Comparison of ENCODE assay signal across 9 mouse cellular contexts in genomic region chrX:101273410-101273809, GRCm38 (mm10). TPM values are rescaled to one million over a fixed set of nuclear protein-coding genes. Genes with fewer than 3 reads are reported as not detected.
DNase-seq lines count a peak whose midpoint lies in the region; ATAC-seq and TF ChIP-seq lines count a peak whose summit lies in the region.
"Had no signal": no experiment of that assay in that cellular context is flagged by ENCODE, and none has a peak within 500 bp of the region (broad histone marks: within the 10 kb centered on the region; RNA-seq: fewer than 3 reads in every experiment).

No protein-coding gene starts in this region.

- peaks cover 7% of the 10 kb centered on the region for H3K4me1 ChIP-seq in liver, adult 2 months (ENCODE audit: control insufficient read depth, insufficient read depth, low read length)
- H3K4me1 ChIP-seq in embryonic facial prominence, embryonic 11.5 days (ENCODE audit: control insufficient read depth, insufficient read depth, low read length), result no peaks in the 10 kb centered on the region
- H3K4me1 ChIP-seq in limb, embryonic 10.5 days, result peaks cover 18% of the 10 kb centered on the region; the same call in 1 of the 2 replicates
- H3K4me1 ChIP-seq in stomach, embryonic 15.5 days, result no peaks in the 10 kb centered on the region

- 32% methylated on average over 6 of the region's 6 CpGs for WGBS in liver, adult 2 months
- 24% methylated on average over 6 of the region's 6 CpGs for WGBS in embryonic facial prominence, embryonic 11.5 days
- WGBS in limb, embryonic 10.5 days, result 20% methylated on average over 6 of the region's 6 CpGs
- 27% methylated on average over 6 of the region's 6 CpGs for WGBS in stomach, embryonic 15.5 days

- ATAC-seq in embryonic facial prominence, embryonic 11.5 days (replicated peaks; ENCODE audit: insufficient number of reproducible peaks, low FRiP score, low TSS enrichment, low read depth), result peak; percentile 34; the same call in 1 of the 2 replicates
- ATAC-seq in stomach, embryonic 15.5 days (ENCODE audit: insufficient read depth, low FRiP score, low read depth), result no peak
- no peak for ATAC-seq in granulocyte monocyte progenitor cell, adult 5-6 weeks (replicated peaks; ENCODE audit: poor library complexity, severe bottlenecking)

- H3K9me3 ChIP-seq in embryonic facial prominence, embryonic 11.5 days (replicated peaks; ENCODE audit: control insufficient read depth, low read length), result no peaks in the 10 kb centered on the region
- no peaks in the 10 kb centered on the region for H3K9me3 ChIP-seq in limb, embryonic 10.5 days (replicated peaks)
- H3K9me3 ChIP-seq in stomach, embryonic 15.5 days, result no peaks in the 10 kb centered on the region

- peak overlapping the region; percentile 10; the same call in 1 of the 2 replicates for H3K4me2 ChIP-seq in embryonic facial prominence, embryonic 11.5 days (ENCODE audit: low read depth, low read length)
- H3K4me2 ChIP-seq in stomach, embryonic 15.5 days, result peak overlapping the region; percentile 48

- no peaks in the 10 kb centered on the region for H3K27me3 ChIP-seq in liver, adult 2 months (ENCODE audit: control insufficient read depth, insufficient read depth, low read length)
- H3K27me3 ChIP-seq in embryonic facial prominence, embryonic 11.5 days (ENCODE audit: control insufficient read depth, insufficient read depth, low read length), result no peaks in the 10 kb centered on the region
- H3K27me3 ChIP-seq in limb, embryonic 10.5 days (ENCODE audit: low read depth, poor library complexity, severe bottlenecking), result peaks cover 89% of the 10 kb centered on the region
- H3K27me3 ChIP-seq in stomach, embryonic 15.5 days (replicated peaks), result no peaks in the 10 kb centered on the region

- no peaks in the 10 kb centered on the region for H3K79me2 ChIP-seq in liver, adult 2 months (ENCODE audit: control insufficient read depth, insufficient read depth, low read length)

- peak overlapping the region; percentile 44; the same call in 1 of the 2 replicates for H3K4me3 ChIP-seq in liver, adult 2 months (ENCODE audit: insufficient read depth, low read depth, low read length)
- H3K4me3 ChIP-seq in embryonic facial prominence, embryonic 11.5 days (ENCODE audit: low read depth, low read length), result 0 out of 2 replicates have a peak overlapping the region, but pooled peaks have one; percentile 51
- peak overlapping the region; percentile 65 for H3K4me3 ChIP-seq in limb, embryonic 10.5 days
- peak overlapping the region; percentile 47 for H3K4me3 ChIP-seq in stomach, embryonic 15.5 days (replicated peaks)

- DNase-seq in liver, adult 2 months (ENCODE audit: extremely low read depth, low read depth, low spot score), result no peak
- no peak for DNase-seq in liver
- no peak for DNase-seq in embryonic facial prominence, embryonic 11.5 days (ENCODE audit: low spot score)
- no peak for DNase-seq in limb, embryonic 10.5 days (ENCODE audit: low spot score)
- no peak for DNase-seq in embryo, embryonic 10 days (ENCODE audit: low spot score)
- DNase-seq in adrenal gland, postnatal 36 days, result no peak

- no peak overlapping the region; the same call in 1 of the 2 replicates for H3K9ac ChIP-seq in liver, adult 2 months (ENCODE audit: low read depth, low read length)
- H3K9ac ChIP-seq in embryonic facial prominence, embryonic 11.5 days (replicated peaks; ENCODE audit: low read length), result peak overlapping the region; percentile 71
- no peak overlapping the region for H3K9ac ChIP-seq in stomach, embryonic 15.5 days

- no peak for TF ChIP-seq POLR2A in liver, adult 2 months (IDR thresholded peaks at IDR 0.05; ENCODE audit: extremely low read depth, insufficient read depth, low read length)

- peaks cover 5% of the 10 kb centered on the region; the same call in 1 of the 2 replicates for H3K36me3 ChIP-seq in liver, adult 2 months (ENCODE audit: control insufficient read depth, insufficient read depth, low read length)
- H3K36me3 ChIP-seq in embryonic facial prominence, embryonic 11.5 days (replicated peaks; ENCODE audit: control insufficient read depth, insufficient read depth, low read depth, low read length), result no peaks in the 10 kb centered on the region
- peaks cover 32% of the 10 kb centered on the region for H3K36me3 ChIP-seq in limb, embryonic 10.5 days
- peaks cover 4% of the 10 kb centered on the region; the same call in 1 of the 2 replicates for H3K36me3 ChIP-seq in stomach, embryonic 15.5 days

- TF ChIP-seq CTCF in liver, adult 2 months (IDR thresholded peaks at IDR 0.05; ENCODE audit: low read depth, low read length), result no peak

- H3K27ac ChIP-seq in liver, adult 2 months (replicated peaks; ENCODE audit: insufficient read depth, low read depth, low read length), result no peak overlapping the region
- no peak overlapping the region for H3K27ac ChIP-seq in embryonic facial prominence, embryonic 11.5 days (replicated peaks; ENCODE audit: low read depth, low read length)
- peak overlapping the region; percentile 90 for H3K27ac ChIP-seq in limb, embryonic 10.5 days
- no peak overlapping the region for H3K27ac ChIP-seq in stomach, embryonic 15.5 days

RNA-seq across cellular contexts. Expression of gene Med12, which starts 0.4 kb away (rescaled TPM):
- total RNA-seq in liver, adult 2 months (2014; rRNA removed), result 8.1 and 13.8 TPM in 2 replicates
- 33.7 and 59.4 TPM in 2 replicates for polyA plus RNA-seq in liver, adult 2 months (2012; rRNA removed)
- polyA plus RNA-seq in embryonic facial prominence, embryonic 11.5 days (2014; fragmentation: Nextera tagmentation; extraction: Ambion mirVana), result 27.8 and 32.3 TPM in 2 replicates
- 35.9 and 42.9 TPM in 2 replicates for polyA plus RNA-seq in limb, embryonic 10.5 days (2016; fragmentation: Nextera tagmentation; extraction: Ambion mirVana)
- polyA plus RNA-seq in stomach, embryonic 15.5 days (2015; fragmentation: Nextera tagmentation; extraction: Ambion mirVana), result 23.7 and 29.6 TPM in 2 replicates
- total RNA-seq in adrenal gland, postnatal 36 days (2021), result 10 to 100 TPM; 32.2 to 35.1 TPM
- 55.4 and 65.2 TPM in 2 replicates for total RNA-seq in granulocyte monocyte progenitor cell, adult 5-6 weeks (2014; fragmentation: Nextera tagmentation)
- 35.2 and 40.1 TPM in 2 replicates for total RNA-seq in granulocyte monocyte progenitor cell, adult 5-6 weeks (2017)

RNA-seq across cellular contexts. Expression of gene Gm20489, which starts 4.6 kb away (rescaled TPM):
- not detected in 2 replicates for total RNA-seq in liver, adult 2 months (2014; rRNA removed)
- polyA plus RNA-seq in liver, adult 2 months (2012; rRNA removed), result not detected in 2 replicates
- not detected in 2 replicates for polyA plus RNA-seq in embryonic facial prominence, embryonic 11.5 days (2014; fragmentation: Nextera tagmentation; extraction: Ambion mirVana)
- not detected in 2 replicates for polyA plus RNA-seq in limb, embryonic 10.5 days (2016; fragmentation: Nextera tagmentation; extraction: Ambion mirVana)
- polyA plus RNA-seq in stomach, embryonic 15.5 days (2015; fragmentation: Nextera tagmentation; extraction: Ambion mirVana), result not detected in 2 replicates
- not detected for total RNA-seq in adrenal gland, postnatal 36 days (2021)
- not detected in 2 replicates for total RNA-seq in granulocyte monocyte progenitor cell, adult 5-6 weeks (2014; fragmentation: Nextera tagmentation)
- not detected in 2 replicates for total RNA-seq in granulocyte monocyte progenitor cell, adult 5-6 weeks (2017)
- total RNA-seq: common myeloid progenitor, adult 5-6 weeks had no signal

RNA-seq across cellular contexts. Expression of gene Il2rg, which starts 5.4 kb away (rescaled TPM):
- total RNA-seq in liver, adult 2 months (2014; rRNA removed), result 2.4 and 3.8 TPM in 2 replicates
- polyA plus RNA-seq in liver, adult 2 months (2012; rRNA removed), result 1.1 and 4.3 TPM in 2 replicates
- polyA plus RNA-seq in embryonic facial prominence, embryonic 11.5 days (2014; fragmentation: Nextera tagmentation; extraction: Ambion mirVana), result 3.9 and 4.1 TPM in 2 replicates
- 4.8 and 4.9 TPM in 2 replicates for polyA plus RNA-seq in limb, embryonic 10.5 days (2016; fragmentation: Nextera tagmentation; extraction: Ambion mirVana)
- 13.5 and 13.9 TPM in 2 replicates for polyA plus RNA-seq in stomach, embryonic 15.5 days (2015; fragmentation: Nextera tagmentation; extraction: Ambion mirVana)
- total RNA-seq in adrenal gland, postnatal 36 days (2021), result 10 to 100 TPM in 1 of 2 experiments, 1 to 10 TPM in 1; 5.7 to 10.2 TPM
- 21.7 and 33.1 TPM in 2 replicates for total RNA-seq in granulocyte monocyte progenitor cell, adult 5-6 weeks (2014; fragmentation: Nextera tagmentation)
- 20.2 and 23.4 TPM in 2 replicates for total RNA-seq in granulocyte monocyte progenitor cell, adult 5-6 weeks (2017)

RNA-seq across cellular contexts. Expression of gene Gm614, which starts 9.6 kb away (rescaled TPM):
- total RNA-seq in liver, adult 2 months (2014; rRNA removed), result not detected in 2 replicates
- polyA plus RNA-seq in liver, adult 2 months (2012; rRNA removed), result not detected in 2 replicates
- not detected in 2 replicates for polyA plus RNA-seq in embryonic facial prominence, embryonic 11.5 days (2014; fragmentation: Nextera tagmentation; extraction: Ambion mirVana)
- polyA plus RNA-seq in limb, embryonic 10.5 days (2016; fragmentation: Nextera tagmentation; extraction: Ambion mirVana), result not detected in 2 replicates
- polyA plus RNA-seq in stomach, embryonic 15.5 days (2015; fragmentation: Nextera tagmentation; extraction: Ambion mirVana), result not detected in 2 replicates
- total RNA-seq in adrenal gland, postnatal 36 days (2021), result not detected
- total RNA-seq in granulocyte monocyte progenitor cell, adult 5-6 weeks (2014; fragmentation: Nextera tagmentation), result not detected in 2 replicates
- not detected in 2 replicates for total RNA-seq in granulocyte monocyte progenitor cell, adult 5-6 weeks (2017)

RNA-seq across cellular contexts. Expression of gene Foxo4, which starts 19.1 kb away (rescaled TPM):
- total RNA-seq in liver, adult 2 months (2014; rRNA removed), result 12.9 and 13.6 TPM in 2 replicates
- 24.8 and 26.5 TPM in 2 replicates for polyA plus RNA-seq in liver, adult 2 months (2012; rRNA removed)
- polyA plus RNA-seq in embryonic facial prominence, embryonic 11.5 days (2014; fragmentation: Nextera tagmentation; extraction: Ambion mirVana), result 4.3 and 4.6 TPM in 2 replicates
- polyA plus RNA-seq in limb, embryonic 10.5 days (2016; fragmentation: Nextera tagmentation; extraction: Ambion mirVana), result 3.7 and 4.7 TPM in 2 replicates
- 2.1 TPM in 2 replicates for polyA plus RNA-seq in stomach, embryonic 15.5 days (2015; fragmentation: Nextera tagmentation; extraction: Ambion mirVana)
- 10 to 100 TPM; 28.1 to 35.2 TPM for total RNA-seq in adrenal gland, postnatal 36 days (2021)
- total RNA-seq in granulocyte monocyte progenitor cell, adult 5-6 weeks (2014; fragmentation: Nextera tagmentation), result 7.0 and 14.4 TPM in 2 replicates
- 12.8 and 16.9 TPM in 2 replicates for total RNA-seq in granulocyte monocyte progenitor cell, adult 5-6 weeks (2017)
